Mouse (Mus musculus) liver, embryonic 14.5 days (tissue): ENCODE measurements around the gene H2-K1.

Experiments used
- CTCF ChIP-seq: IDR thresholded peaks from 2 replicates; pipeline ENCODE4 v1.5.1; 2016; ENCODE audit warnings: antibody characterized with exemption, low read depth, control low read depth
- EP300 ChIP-seq: IDR thresholded peaks from 2 replicates; pipeline ENCODE4 v1.6.1; 2016; ENCODE audit warnings: antibody characterized with exemption, low read depth

GRCm38 (mm10) chr17:34022414-34022783 lies 22.3 kb upstream of the H2-K1 start:
- TF ChIP-seq EP300, result no peak
- TF ChIP-seq CTCF, result no peak
